Mouse (Mus musculus): Measurements from ENCODE around the gene Cfap299.

Gene Cfap299

DNA sequence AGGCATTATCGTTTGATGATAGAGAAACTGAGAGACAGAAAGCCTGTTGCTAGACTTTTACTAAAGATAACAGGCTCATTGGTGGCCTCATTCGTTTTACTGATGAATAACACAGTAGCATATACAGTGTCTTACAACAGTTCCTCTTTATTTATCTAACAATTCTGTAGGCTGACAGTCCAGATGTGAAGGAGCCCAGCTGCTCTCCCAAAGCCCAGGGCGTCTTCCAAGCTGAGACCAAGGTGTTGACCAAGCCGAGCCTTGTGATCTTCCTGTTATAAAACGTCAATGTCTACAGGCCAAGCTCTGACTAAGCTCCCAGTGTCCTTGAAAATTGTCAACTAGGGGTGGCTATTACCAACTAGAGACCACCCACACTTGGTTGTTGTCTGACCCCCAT lies 321.9 kb downstream of the Cfap299 start:
- no peak for DNase-seq

DNA sequence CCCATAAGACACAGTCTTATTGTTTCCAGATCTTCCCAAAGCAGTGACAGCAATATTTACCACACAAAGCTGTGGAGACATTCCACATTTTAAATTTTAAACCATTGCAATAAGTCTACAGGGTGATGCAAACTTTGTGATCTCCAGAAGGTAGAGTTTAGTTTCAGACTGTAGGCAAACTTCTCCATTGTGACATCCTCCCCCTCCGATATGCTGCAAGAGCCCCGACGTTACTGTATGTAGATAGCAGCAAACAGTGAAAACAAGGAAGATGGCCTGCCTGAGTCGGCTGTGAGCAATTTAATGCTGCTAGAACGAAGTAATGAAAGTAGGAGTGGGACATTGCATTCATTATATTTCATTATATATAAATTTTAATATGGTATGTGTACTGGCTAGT lies 359.1 kb downstream of the Cfap299 start:
- DNase-seq: no peak

DNA sequence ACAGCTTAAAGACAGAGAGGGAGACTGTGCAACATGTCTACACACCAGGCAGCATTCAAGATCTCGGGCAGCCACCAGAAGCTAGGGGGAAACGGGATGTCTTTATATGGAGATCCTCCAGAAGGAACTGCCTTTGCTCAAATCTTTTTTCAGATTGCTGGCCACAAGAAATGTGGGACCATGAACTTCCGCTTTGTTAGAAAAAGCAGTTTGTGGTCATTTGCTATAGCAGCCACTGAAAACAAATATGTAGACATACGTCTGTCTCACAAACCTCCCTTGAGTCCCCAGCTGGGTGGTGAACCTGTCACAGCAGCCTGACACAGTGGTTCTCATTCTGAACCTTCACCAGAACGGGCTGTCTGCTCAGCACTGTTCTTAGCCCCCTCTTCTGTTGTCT lies 363.0 kb downstream of the Cfap299 start:
- DNase-seq: no peak

DNA sequence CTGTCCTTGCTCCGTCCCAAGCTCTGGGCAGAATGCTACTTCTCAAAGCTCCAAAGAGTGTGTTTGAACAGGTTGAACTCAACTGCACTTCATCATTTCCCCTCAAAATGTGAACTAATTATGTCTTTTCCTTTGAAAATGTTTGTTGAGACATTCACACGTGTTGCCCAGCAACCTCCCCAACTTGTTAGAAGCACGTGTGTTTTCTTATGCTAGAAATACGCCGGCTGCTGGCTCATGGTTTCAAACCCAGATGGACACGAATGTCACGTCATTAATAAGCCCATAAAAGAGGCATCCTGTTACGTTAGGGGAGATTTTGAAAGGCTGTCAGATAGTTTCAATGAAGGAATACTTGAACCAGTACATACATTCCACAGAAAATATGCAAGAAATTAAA lies 367.2 kb downstream of the Cfap299 start:
- no peak for DNase-seq

DNA sequence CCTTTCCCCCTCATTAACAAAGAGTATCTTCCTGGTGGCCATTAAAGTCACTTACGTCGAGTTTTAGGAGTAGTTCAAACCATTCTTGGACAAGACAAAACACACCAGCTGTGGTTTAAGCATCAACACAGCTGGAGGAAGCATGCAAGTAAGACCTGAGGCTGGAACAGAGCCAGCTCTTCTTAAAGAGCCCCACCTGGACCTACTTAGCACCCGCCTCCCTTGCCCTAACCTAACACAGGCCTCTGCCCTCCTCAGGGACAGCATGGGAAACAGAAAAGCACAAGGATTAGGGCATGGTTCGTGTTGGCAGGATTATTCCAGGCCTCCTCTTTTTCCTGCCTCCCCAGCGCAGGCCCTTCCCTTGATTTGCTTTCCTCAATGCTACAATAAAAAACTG lies 374.9 kb downstream of the Cfap299 start:
- no peak for DNase-seq

DNA sequence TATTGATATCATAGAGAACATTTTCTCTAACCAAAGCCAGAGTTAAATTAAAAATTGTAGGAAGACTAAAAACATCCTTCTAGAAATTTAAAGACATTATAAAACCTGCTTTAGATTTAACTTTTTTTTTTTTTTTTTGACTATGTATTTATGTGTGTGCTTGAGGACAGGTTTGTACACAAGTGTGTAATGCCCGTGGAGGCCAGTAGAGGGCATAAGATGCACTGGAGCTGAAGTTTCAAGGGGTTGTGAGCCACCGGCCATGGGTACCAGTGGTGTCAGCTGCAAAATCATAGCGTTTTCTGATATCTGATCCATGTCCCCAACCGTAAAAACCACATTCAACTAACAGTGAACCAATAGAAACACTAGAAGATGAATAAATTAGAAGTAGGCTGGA lies 377.5 kb downstream of the Cfap299 start:
- DNase-seq: no peak

DNA sequence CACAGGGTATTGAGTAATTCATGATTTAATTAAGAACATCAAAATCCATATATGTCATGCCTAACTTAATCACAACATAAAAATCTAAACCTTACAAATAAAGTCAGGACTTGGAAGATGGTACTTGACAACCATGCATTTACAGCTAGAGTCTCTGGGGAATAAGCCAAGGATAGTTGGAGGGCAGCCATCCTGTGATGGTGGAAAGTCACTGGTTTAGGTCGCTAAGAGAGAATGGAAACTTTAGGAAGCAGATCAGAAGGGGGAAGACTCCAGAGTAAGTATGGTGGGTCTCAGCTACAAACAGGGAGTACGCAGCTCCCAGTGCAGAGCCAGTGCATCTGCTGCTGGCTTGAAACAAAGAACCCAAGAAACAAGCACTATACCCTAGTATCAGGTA lies 386.3 kb downstream of the Cfap299 start:
- no peak for DNase-seq

DNA sequence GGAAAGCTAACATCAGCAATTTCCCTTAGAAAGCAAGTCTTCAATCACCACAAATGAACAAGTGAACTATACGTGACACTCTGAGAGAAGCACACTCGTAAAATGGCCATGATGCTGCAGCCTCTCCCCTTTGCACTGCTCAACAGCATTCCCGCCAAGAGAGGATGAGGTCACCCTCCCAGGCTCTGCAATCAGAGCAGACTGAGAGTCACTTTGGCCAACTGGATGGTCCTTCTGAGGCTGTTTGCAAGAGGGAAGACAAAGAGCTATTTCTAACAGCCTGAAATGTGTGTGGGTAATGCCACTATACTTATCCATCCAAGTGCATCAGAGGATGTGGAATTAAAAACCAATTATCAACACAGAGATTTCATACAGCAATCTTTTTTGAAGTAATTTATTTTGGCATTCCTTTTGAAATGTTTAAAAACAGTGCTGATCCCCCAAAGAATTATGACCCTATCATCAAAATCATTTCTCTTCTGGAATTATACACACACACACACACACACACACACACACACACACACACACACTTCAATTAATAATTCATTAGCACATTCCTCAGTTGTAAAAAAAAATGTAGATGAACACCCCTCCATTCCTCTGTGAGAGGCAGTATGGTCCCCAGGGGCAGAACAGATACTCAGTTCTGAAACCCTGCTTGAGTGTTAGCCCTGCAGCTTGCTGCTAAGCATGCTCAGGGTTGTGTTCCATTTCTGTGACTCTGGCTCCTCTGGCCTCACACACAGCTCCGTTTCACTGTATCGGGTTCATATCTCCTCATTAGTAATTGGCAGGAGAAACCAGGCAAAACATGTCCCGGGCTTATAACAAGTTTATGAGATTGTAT lies 403.3 kb downstream of the Cfap299 start:
- no peak for DNase-seq

DNA sequence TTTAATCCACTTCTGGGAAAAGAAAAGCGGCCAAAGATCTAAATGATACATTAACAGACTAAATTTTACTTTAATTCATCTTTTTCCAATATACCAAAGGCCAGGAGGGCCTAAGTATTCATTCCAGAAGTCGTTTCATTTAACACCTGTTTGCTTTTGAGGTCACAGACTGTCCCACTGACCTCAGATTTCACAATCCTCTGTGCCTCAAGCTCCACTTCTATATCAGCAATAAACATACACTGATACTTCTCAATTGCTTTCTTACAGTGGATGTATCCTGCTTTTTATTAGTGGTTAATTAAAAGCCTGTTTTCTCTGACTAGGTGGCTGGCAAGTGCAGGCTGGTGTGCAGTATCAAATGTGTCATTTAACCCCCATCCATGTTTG lies 403.9 kb downstream of the Cfap299 start:
- no peak for DNase-seq

DNA sequence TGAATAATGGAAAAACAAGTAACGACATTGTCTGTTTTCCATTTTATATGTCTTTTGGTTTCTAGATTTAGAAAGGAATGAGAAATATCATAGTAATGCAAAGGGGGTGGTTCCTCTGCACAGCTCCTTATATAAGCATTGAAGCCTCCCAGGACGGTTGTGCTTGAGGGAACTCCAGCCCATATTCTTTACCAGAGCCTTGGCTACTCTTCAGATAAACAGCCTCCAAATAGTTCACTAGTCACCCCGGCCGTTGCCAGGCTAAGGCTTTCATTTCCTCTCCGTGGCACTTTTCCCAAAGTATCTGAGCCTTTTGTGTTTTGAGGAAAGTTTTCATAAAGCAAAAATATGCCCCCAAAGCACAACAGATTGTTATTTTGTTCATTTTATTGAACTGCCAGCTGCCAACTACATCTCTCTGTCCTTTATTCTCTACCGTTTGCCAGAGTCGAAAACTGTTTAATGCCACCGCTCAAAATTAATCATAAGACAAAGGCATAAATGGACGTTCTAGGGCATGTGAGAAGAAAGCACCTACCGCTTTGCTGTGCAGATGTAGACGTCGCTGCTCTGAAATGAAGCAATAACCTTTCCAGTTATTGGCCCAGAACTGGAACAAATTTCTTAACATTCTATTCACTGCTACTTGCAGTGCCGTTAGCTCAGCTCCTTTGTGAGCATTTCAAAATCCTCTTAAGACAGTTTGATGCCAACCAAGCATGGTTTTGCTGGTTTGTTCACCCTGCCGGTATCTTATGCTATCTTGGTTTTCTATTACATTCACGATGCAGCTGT lies 433.0 kb downstream of the Cfap299 start:
- no peak for DNase-seq

DNA sequence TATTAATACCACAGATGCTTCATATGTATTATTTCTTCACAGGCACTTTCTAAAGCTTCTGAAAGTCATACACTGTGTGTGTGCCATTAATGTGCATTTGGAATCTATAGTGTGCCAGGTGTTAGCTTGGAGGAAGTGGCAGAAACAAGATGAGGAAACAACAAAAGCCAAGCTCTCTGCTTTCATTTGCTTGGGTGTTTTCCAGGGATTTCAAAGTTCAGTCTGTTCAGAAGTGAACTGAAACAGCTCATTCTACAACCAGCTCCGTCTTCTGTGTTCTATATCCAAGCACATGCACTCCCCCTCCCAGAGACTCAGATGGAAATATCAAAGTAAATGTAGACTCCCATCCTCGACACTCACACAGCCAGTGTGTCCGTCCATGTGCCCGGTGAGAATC lies 449.5 kb downstream of the Cfap299 start:
- DNase-seq: no peak

DNA sequence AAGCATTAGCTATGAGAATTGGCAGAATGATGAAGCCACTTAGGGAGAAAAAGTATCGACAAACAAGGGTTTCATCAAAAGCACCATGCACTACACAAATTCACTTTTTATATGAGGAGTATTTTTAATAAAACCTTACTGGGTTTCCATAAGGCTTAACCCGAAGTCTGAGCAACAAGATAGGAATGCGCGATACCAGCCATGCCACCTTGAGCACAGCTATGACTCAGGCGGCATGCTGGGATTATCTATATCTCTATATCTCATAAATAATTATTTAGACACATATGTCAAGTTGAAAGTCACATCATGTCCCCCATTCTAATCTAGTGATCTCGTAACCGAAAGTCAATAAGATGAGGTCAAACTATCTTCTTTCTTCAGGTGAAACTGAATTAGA lies 453.0 kb downstream of the Cfap299 start:
- no peak for DNase-seq

DNA sequence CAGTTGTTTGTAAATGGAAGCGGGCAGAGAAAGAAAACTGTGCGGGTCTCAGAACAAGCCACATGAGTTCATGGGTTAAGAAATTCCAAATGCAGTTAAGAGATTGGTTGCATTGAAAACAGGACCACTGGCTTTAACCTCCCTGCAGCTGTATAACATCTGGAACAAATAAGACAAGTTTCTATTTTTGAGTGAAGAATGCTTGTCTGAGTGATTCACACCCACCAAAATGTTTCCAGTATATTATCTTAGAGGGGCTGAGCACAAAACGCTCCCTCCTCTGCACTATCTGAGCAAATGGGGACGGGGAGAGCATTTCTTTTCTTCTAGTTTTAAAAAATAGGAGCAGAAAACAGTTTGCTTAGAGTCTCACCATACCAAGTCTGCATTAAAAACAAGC lies 458.6 kb downstream of the Cfap299 start:
- DNase-seq: no peak

DNA sequence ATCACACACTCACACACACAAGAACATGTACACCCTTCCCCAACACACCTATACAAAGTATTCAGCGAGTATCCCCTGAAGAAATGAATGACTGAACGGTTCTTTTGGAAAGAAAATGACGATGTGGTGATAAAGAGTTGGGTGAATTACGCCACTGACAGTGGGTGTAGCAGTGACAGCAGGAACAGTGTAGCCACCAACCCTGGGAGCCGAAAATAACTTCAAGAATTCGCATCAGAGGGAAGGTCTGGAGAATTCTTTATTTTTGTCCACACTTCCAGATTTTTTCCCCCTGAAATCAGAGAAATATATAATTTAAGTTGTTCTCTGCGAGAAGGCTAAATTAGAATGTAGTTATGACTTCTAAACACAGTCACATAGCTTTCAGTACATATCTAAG lies 459.5 kb downstream of the Cfap299 start:
- no peak for DNase-seq

DNA sequence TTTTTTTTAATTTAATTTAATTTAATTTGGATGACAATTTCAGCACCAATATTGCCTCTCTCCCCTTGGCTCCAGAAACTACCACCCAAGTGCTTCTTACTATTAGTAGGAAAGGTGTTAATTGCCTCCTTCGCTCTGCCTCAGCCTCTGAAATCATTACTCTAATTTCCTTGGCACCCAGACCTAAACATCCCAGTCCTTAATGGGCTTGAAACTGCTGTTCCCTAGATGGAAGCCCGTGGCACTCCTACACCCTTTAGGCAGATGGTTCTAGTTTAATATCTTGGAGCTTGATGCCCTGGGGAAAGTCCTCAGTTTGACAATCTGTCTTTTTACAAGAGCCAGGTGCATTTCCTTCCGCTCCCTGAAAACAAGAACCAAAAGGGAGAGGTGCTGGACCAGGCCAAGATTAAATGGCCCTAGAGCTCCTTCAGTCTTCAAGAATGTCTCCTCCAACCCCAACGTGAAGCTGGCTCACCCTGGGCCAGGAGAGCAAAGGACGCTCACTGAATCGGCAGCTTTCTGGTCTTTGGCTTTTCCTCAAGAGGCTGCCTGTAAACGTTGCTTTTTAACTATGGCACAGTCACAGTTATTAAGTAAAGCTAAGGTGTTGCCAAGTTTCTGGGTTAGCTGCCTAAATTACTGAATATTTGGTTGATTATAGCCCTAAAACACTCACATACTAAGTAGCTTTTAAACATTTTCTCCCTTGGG lies 461.9 kb downstream of the Cfap299 start:
- DNase-seq: no peak

DNA sequence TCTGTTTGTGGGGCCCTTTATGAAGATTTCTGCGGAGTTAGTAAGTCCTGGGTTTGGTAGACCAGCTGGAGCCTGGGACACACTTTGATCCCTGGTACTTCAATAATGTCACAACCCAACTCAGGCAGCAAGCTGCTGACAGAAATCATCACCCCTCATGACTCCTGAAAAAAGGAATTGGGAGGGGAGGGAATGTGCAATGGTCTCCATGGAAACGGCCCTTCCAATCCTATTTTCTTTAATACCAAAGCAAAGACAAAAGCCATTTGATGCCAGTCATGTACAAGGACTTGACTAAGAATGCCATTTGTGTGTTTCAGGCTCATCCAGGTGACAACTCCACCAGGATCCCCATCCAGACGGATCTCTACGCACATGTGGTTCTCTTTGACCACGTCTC lies 472.4 kb downstream of the Cfap299 start:
- no peak for DNase-seq

DNA sequence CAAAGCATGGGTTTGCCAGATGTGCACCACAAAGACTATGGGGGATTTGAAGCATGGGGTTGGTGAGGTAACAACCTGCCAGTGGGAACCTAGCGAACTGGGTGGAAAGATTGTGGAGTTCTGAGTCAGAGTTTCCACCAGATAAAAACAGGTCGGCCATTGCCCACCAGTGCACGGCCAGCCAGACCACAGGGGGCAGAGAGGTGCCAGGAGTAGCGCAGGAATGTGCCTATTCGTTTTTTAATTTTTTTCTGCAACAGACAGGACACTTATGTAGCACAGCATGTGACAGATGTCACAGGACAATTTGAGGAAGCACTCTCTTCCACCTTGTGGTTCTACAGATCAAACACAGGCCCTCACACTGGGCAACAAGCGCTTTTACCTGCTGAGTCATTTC lies 475.7 kb downstream of the Cfap299 start:
- DNase-seq: no peak

DNA sequence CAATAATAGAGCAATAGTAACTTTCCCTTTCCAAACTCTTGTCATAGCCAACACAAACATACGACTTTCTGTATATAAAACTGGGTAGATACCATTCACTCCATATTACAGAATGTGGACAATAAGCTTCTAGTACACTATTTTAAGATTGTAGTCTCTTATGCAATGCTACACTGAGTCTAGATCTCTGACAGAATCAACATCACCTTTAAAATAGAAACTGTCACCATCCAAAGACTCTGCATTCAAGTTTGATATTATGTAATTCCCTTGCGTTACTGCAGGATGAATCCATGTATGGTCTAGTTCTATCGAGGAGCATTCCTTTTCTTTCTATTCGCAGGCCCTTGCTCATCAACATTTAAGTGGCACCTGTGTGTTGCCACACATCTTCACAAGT lies 477.4 kb downstream of the Cfap299 start:
- DNase-seq: no peak

DNA sequence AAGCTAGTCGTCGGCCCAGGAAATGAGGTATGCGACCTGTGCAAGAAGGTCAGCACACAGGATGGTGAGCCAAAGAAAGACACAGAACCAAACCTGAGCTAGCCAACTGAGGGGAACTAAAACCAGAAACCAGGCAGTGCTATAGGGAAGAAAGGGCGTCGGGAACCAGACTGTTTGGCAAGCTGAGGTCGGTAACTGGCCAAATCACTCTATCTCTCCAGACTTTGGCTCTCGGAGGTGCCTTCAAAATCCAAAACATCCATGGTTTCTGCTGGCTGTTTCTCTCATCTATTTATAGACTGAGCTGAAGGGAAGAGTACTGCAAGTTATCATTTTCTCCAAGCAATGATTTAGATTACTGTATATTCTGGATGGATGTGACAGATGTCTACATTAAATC lies 477.9 kb downstream of the Cfap299 start:
- no peak for DNase-seq

DNA sequence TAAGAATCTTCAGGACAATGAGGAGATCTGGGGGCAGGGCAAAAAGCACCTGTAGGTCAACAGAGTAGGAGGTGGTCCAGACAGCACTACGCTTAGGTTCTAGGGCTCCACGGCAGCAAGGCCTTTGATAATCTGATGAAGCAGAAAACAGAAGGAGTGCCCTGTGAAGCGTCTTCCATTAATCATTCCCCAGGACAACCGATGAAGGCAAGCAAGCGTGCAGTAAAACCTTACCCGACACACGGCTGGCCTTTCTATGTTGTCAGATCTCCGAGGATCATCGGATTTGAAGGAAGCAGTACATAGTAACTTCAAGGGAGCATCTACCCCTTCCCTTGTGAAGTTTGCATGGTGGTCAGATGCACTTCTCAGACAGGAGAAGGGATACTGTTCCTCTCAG lies 478.8 kb downstream of the Cfap299 start:
- DNase-seq: no peak

DNA sequence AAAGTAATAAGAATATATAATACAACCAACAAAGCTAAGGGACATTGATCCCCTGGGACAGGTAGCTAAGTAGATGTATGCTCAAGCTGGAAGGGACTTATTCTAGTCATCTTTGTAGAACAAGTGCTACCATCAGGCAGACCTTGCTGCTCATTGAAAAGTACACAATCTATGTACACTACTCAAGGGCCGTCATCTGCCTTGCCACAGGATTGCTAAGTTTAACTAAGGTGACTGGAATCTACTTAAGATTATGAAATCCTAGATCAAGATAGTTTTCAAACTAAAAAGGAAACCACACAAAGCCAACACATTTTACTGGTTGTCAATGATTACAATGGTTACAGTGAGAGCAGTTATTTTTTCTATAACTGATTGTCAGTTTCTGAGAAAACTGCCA lies 483.3 kb downstream of the Cfap299 start:
- DNase-seq: no peak

DNA sequence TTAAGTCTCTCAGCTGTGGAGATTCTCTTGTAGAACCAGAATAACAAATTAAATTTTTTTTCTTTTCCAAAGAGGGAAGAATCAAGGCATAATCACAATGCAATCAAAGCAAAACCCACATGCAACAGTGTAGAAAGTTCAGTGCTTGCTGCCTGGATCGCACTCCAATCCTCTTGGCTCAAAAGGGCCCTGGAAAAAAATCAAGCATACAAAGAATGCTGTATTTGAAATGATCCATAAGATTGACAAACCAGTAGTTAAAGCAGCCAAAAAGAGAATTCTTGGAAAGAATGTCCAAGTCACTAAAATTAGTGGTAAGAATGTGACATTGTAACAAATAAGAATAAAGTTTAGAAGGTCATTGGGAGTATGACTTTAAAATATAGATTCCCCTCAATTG lies 486.2 kb downstream of the Cfap299 start:
- no peak for DNase-seq

DNA sequence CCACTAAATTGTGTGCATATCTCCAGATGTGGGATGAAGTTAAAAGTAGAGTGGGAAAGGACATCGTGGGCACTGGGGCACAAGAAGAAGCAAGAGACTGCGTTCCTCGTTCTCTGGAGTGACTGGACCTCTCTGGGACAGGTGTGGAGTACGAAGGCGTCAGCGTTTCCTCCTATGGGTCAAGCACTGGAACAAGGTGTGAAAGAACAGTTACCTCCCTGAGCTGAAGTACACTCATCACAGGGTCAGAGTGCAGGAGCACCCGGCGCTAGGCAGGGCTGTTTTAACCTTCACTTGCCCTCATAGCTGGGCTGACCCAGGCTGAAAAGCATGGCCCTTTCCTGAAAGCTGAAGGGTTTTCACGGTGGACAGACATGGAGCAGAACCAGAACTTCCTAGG lies 504.7 kb downstream of the Cfap299 start:
- DNase-seq: no peak

DNA sequence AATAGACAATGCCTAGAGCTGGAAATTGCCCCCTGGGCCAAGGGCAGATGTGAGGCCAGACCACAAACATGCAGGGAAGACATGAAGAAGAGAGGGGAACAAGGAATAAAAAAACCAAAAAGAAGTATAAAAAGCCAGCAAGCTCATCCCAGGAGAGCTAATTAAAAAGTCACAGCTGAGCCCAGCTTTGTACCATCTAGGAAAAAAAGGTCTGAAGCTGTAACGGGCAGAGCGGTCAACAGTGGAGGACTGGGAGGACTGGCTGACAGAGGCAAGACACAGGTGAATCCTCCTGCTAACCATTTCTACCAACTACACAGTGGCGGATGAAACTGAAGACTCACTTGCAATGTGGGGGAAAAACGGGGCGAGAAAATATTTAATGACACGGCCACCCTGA lies 505.2 kb downstream of the Cfap299 start:
- DNase-seq: no peak
